Mouse (Mus musculus) brain, embryonic 14.5 days (tissue): ENCODE data around the gene Ltbp2.

ENCODE experiments used
- CTCF ChIP-seq: fragments of 200-500 bp; IDR thresholded peaks from 2 replicates; pipeline ENCODE4 v1.5.1; 2012; ENCODE audit warnings: inconsistent platforms, mild to moderate bottlenecking, moderate library complexity, borderline replicate concordance; ENCODE audit not compliant: insufficient read depth, insufficient read length; ENCODE audit errors: extremely low read depth
- POLR2A ChIP-seq: fragments of 200-500 bp; IDR thresholded peaks from 2 replicates; pipeline ENCODE4 v1.6.1; 2012; ENCODE audit warnings: mild to moderate bottlenecking, inconsistent platforms, borderline replicate concordance; ENCODE audit not compliant: poor library complexity, insufficient read depth, insufficient read length, severe bottlenecking; ENCODE audit errors: extremely low read depth

- TF ChIP-seq POLR2A: no peak
- no peak for TF ChIP-seq CTCF
Measured at GRCm38 (mm10) chr12:84829109-84829724, 47.1 kb downstream of the Ltbp2 start.
